Mouse (Mus musculus) CD4-positive, CD25-positive, alpha-beta regulatory T cell, adult 2 months (primary cell): ENCODE measurements around the gene Tut4.
A peak's percentile ranks its signal among the peaks of the same experiment; 100 is the strongest.

ENCODE experiments used
- DNase-seq: peaks from one replicate; pipeline ENCODE4 v3.0.0-alpha.2; 2012; ENCODE audit warnings: low read depth, low spot score

The Tut4 gene

DNA sequence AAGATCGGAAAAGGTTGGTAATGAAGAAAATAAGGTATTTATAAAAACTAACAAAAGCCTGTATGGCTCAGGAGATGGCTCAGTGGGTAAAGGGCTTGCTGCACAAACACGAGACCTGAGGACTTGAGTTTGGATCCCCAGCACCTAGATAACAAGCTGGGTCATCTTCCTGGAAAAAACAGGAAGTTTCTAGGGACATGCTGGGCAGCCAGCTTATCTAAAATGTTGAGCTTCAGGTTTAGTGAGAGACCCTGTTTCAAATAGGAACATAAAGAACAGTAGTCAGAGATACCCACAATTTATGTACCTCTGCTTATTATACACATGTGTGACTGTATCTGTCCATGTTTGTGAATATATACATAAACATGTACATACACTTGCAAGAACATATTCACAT, 43.8 kb downstream of the Tut4 start:
- no peak for DNase-seq

GRCm38 (mm10) chr4:108539701-108540100, 80.5 kb downstream of the Tut4 start:
- no peak for DNase-seq

DNA sequence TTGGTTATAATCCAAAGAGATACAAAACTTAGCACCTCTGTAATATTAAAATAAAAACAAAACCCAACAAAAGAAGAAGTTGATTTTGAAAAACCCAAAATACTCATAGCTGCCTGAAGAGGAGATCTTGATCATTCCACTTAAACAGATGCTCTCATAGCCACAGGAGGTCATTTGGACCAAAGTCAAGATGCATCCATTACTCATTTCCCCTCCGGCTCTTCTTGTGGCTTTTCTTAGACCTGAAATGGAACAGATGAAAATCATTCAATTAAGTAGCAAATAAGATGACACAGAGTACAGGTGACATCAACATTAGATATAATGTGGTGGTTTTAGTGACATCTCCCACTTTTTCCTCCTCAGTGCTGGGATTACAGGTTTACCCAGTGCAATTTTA, 105.8 kb downstream of the Tut4 start:
- no peak for DNase-seq

DNA sequence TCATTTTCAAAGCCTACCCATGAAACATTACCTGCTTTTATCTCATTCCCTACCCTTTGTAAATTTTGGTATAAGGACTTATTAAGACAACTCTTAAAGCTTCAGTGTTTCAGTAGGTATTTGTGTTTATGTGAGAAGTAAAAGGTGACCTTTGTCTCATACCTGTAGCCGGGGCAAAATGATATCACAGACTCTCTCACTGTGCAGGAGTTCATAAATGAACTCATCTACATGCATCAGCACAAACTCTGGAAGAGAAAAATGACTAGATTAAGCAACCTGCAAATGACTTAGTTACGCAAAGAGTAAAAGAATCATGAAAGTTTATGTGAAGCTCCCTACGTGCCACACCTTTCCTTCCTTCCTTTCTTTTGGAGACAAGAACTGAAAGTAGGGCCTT, 113.4 kb downstream of the Tut4 start:
- no peak for DNase-seq

- DNase-seq, result peak; percentile 98
These were observed 119.9 kb downstream of the Tut4 start, which contains the start of the genes Prpf38a and Orc1 for GRCm38 (mm10) chr4:108578840-108579742. Prpf38a (minus strand) TSS chr4:108579336. Orc1 (plus strand) TSS chr4:108579423.

- no peak for DNase-seq
These were observed 120.7 kb downstream of the Tut4 start for GRCm38 (mm10) chr4:108579743-108580411.

DNA sequence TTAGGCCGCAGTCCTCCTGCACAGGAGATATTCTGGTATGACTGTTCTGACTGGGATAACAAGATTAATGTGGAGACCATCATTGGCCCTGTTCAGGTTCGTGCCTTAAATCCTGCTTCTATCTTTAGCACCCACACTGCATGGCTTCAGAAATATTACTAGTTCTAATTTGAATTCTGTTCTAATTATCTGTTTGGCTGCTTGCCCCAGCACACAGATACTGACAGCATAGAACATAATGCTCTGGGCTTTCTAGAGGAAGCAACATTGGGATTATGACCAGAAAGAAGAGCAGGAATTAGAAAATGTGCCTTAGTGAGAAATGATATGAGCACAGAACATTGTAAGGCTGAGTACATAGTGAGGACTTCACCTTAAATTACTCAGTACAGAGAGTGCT, 134.2 kb downstream of the Tut4 start:
- no peak for DNase-seq

GRCm38 (mm10) chr4:108595785-108596184, 136.6 kb downstream of the Tut4 start:
- no peak for DNase-seq

DNA sequence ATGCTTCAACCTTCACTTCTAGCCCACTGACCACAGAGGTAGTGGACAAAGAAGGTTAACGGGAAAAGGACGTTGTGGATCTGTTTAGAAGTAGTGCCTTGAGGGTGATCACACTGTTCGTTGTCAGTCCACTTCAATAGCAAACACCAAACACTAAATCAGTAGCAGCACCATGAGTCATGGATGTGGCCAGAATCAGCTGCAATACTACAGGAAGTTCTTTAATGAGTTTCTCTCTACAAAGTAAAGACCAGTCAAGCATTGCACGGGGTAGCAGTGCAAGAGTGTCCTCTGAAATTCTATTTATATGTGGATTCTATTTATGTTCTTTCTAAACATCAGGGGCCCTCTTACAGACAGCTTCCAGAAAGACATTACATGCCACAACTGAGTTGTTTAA, 139.1 kb downstream of the Tut4 start:
- DNase-seq, result no peak

GRCm38 (mm10) chr4:108601870-108602269, 142.6 kb downstream of the Tut4 start:
- no peak for DNase-seq

DNA sequence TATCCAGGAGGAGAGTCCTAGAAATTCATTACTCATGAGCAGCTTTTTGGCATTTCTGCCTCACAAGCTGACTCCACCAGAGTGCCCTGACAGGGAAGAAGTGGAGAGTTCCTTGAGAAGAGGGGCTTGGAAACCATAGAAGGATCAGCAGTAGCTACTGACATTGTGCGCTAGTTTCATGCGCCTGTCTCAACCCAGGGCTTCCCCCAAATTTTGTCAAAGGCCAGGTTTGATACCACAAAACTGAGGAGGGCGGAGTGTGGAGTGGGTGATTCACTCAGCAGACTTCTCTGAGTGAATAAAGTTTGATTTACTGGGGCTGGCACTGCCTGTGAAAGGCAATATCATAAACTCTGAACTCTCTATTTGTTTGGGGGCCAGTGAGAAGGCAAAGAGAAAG, 149.4 kb downstream of the Tut4 start:
- DNase-seq, result no peak
